Mouse (Mus musculus) spleen, postnatal 36 days (tissue): ENCODE results near the gene Wars.

ENCODE experiments used
- DNase-seq, 2 experiments: peaks; one replicate each; pipeline ENCODE4 v3.0.0; 2022; ENCODE audit warnings: low spot score in 2 of 2, mixed read lengths in 1 of 2

The Wars gene

DNA sequence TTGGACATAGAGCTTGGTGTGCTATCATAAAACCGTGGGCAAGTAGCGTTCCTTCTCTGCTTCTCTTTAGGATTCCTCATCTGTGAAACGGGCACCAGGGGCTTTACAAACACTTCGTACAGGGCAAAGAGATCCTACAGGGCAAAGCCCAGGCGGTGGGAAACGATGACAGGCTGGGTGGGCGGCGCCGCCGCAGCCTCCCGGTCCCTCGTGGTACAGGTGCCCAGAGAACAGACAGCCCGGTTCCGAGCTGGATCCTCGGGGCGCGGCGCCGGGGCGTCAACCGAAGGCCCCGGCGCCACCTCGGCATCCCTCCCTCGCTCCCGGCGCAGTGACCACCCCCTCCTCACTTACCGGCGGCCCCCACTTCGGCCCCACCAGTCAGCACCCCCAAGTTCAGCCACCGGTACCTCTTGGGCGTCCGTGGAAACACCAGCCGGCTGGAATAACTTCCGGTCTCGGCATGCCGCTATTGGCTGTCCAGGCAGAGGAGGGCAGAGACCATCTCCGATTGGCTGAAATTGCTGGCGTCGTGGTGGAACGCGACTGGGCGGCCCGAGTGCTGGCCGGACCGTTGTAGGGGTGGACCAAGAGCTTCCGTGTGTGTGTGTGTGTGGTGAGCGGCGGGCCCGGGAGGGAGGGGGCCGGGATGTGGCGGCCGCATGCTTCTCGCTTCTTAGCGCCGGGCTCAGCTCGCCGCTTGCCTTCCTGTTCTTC is at the start of gene Wars:
Gene Wars, minus strand, starts transcription at position 460 of the 717 bp plus-strand sequence.
- peak; percentile 93 to 95 for DNase-seq

DNA sequence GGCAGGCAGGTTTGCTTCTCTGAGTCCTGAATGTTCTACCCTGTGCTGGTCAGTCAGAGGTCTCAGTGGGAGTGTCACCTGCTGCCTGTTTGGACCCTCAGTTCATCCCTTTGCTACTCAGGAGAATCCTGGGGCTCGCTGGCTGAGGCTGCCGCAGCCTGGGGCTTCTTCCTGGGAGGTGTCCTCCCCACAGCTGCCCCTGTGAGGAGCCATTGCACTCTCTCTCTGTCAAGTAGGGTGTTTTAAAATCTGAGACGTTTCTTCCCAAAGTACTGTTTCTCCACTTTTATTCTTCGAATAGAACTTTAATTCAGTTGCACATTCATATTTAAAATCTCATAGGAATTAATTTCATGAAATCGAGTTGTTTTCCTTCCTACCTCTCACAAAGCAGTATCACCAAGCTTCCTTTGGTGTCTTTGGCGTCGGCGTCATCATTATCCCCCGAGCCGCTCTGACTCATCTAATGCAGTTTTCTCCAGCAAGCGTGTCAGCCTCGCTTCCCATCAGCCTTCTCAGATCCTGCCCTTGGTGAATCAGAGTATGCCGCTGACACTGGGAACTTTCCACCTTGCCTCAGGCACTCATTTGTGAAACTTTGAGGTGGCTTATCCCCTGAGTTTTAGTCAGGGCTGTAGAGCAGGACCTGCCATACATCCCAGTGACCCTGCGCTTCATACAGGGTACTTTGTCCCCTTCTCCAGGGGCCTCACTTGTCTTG is 48.4 kb upstream of the Wars start:
- DNase-seq = no peak

DNA sequence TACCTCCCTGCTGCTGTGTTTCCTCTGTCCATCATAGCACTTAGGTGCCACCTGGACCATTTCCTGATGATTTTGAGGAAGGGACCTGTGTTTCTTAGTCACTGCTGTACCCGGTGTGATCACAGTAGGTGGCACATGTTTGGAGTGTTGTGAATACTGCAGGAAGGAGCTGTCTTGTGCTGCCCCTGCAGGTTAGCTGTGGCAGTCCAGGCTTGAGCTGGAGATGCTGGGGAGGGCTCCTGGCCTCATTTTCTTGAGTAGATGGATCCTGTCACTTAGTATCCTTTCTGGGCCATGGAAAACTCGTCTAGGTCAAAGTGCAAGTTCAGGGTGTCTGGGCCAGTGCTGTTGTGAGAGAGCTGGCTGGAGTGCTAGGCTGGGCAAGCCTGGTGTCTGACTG is 47.3 kb upstream of the Wars start:
- DNase-seq = no peak

DNA sequence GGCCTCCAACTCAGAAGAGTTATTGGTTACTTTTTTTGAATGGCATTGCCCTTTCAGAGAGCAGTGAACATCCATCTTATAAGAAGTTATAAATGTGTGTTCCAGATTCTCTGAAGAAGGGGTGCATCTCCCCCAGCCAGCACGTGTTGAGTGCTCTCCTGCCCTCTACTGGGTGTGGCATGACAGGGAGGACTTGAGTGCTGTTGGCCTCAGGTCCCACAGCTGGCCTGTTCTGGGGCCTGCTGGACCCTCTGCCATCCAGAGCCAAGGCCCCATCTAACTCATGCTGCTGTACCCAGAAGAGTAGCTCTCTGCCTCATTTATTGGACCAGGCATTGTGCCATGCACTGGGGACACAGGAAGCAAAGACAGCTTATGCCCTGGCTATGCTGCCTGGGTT is 46.3 kb upstream of the Wars start:
- DNase-seq = no peak

DNA sequence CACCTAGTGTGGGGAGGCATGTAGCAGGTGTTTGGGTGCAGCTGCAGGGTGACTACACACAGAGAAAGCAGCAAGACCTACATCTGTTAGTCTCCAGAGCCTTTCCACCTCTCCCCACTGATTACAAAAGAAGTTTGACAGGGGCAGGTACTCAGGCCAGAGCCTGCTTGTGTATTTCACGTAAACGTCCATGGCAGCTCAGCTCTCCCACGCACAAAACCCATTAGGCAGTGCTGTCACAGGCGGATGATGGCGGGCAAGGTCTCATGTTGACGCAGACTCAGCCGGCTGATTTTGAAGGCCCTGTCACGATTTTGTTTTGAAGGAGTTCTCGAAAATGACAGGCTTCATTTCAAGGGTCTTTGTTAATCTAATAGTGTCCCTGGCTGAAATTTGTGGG is 45.3 kb upstream of the Wars start:
- no peak for DNase-seq

DNA sequence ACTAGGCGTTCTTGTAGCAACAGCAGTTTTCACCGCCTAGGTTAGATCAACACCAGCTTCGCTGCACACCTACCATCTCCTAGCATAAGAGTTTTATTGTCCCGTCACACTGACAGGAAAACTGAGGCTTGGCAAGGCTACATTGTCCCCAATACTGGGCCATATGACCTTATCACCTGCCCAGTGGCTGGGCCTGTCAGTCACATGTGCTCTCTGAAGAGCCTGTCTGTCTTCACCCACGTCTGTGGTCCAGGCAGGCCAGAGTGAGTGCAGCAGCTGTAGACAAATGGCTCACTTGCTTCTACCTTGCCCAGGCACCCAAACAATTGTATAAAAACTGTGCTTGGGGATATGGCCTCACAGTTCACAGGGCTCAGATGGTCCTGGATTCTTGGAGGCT is 44.9 kb upstream of the Wars start:
- no peak for DNase-seq

DNA sequence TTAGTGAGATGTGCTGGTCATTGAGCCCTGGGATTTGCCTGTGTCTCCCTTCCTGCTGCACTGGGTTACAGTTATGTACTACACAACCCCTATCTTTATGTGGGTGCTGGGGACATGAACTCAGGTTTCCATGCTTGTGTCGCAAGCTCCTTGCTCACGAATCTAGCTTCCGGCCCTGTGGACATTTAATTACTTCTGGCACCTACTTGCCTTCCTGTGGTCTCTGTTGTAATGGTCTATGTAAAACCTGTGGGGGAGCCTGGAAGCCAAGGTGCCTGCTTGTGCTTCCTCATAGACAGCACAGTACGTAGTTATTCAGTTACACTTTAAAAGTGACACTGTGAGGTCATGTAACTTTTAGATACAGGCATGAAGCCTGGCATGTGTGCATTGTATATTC is 43.5 kb upstream of the Wars start:
- DNase-seq = no peak

DNA sequence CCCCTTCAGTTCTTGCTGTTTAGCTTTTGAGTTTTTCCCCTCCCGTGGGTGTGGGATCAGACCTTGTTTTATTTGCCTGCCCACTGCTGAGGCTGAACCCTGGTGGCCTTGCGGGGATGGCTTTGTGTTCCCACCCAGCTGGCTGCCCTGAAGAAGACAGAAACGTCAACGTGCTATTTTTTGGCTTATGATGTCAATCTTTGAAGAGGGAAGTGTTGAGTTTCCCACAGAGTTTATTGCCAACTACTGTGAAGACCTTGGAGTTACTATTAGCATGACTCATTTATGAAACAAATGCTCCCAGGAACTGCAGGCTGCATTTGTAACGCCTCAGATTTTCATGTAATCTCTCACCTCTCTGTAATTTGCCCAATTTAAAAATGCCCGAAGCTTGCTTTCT is 42.9 kb upstream of the Wars start:
- DNase-seq = no peak

DNA sequence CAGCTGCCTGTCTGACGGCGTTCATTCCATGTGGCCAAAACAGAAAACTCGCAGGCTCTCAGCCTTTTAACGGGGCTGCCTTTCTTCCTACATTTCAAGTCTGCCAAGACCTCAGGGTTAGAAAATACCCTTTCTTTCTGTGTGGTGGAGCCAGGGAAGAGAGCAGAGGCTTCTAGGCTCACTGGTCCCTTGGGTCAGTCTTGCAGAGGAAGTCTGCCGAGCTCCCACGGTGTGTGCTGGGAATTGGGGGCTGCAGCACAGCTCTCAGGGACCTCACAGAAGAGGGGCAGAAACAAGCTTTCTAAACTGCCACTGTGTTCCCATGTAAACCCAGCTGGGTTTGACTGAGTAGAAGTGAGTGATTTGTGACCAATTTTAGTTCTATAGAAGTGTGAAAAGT is 40.3 kb upstream of the Wars start:
- no peak for DNase-seq

DNA sequence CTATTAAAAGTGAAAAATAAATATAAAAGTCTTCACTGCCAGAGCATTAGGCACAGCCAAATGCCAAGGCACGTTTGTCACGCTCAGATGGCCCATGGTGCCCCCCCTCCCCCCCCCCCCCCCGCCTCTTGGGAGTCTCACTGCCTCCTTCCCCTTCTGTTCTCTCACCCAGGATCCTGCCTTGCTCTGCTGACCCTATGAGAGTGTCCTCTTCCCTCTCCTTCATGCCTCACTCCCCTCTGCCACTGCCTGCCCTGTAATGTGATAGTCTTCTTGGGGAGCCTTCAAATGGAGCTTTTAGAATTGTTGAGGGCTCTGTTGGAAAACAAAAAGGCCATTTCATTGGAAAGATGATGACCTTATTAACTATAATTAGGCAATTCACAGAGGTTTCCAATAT is 38.1 kb upstream of the Wars start:
- no peak for DNase-seq

DNA sequence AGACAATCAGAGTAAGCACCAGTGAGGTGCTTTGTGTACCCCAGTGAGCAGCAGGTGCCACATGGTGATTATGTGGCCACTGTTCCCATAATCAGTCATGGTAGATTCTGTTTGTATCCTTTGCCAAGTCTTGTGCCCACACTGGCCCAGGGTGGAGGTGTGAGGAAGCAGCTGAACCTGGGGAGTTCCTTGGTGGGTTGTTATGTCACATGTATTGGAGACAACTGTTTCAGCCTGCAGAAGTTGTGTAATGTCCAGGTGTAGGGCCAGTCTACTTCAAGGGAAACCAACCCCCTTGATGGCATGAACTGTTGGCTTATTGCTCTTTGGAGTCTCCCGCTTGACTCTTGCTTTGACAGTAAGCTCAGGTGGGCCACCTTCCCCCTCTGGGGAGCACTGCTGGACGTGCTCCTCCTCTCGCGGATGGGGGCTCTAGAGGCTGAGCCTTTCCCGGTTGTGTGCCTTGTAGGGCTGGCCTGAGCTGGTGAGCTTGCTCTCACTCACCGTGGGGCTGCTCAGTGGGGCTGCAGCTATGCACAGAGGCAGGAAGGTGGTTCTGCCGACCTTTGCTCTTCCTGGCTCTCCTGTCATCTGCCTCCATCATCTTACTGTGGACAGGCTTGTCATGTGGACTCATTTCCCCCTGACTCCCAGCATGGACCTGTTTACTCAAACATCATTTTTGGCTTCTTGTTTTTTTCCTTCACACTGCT is 37.5 kb upstream of the Wars start:
- DNase-seq = no peak

DNA sequence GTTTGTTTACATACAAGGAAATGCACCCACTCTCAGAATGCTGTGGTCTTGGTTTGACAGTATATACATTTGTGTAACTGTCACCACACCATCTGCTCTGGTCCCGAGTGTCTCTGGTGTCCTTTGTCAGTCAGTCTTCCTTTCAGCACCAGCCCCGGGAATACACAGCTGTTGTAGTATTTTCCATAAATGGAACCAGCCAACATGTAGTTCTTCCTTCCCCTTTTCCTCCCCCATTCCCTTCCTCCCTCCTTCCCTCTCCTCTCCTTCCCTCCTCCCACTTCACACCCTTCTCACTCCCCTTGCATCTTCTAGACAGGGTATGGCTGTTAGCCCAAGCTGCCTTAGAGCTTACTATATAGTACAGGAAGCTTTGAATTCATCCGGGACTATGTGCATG is 35.5 kb upstream of the Wars start:
- DNase-seq = no peak

DNA sequence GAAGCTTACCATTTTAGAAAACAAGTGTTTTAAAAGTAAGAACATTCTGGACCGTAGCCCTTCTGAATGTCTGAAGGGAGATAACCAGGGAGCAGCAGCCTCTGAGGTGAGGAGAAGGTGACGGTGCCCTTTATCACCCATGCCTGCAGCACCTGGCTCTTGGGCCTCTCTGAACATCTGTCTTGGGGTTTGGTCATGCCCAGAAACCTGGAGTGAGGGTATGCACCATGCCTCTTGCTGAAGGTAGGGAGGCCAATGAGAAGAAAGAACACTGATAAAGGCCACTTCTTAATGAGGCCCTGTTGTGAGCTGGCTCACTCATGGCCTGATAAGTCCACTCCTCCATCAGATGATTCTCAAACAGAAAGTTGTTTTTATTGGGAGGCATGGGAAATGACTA is 34.3 kb upstream of the Wars start:
- DNase-seq = no peak

DNA sequence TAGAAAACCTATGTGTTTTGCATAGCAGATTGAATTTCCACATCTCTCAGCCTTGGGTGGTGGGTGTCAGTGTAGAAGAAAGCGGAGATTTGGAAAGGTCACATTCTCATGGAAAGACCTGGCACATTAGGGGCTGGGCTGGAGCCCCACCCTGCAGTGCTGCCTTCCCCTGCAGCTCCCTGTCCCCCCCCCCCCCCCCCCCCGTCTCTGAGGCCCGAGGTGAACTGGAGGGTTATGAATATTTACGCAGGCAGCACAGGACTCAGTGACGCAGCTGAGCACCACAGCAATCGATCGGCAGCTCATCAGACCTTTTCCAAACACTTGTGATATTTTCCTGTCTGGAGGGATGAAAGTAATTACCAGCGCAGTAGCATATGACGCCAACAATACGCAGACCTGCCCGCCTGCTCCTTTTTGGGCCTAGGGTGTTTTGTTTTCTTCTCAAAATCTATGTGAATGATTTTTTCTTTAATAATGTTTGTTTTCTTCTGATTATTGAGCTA is 32.7 kb upstream of the Wars start:
- DNase-seq = no peak

DNA sequence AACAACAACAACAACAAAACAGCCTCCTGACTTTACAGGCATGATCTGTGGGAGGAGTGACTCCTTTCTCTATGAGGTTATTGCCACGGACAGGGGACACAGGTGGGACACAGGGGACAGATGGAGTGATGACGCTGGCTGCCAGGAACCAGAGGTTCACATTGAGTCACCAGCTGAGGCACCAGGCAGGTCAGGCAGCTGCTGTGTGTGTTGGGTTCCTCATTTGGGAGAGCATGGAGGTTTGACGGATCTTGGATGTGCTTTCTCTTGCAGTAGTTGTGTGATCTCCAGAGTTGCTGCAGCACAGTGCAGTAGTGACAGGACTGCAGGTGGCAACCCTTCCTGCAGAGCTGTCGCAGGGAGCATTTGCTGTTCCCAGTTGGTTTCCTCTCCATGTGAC is 24.8 kb upstream of the Wars start:
- no peak for DNase-seq

DNA sequence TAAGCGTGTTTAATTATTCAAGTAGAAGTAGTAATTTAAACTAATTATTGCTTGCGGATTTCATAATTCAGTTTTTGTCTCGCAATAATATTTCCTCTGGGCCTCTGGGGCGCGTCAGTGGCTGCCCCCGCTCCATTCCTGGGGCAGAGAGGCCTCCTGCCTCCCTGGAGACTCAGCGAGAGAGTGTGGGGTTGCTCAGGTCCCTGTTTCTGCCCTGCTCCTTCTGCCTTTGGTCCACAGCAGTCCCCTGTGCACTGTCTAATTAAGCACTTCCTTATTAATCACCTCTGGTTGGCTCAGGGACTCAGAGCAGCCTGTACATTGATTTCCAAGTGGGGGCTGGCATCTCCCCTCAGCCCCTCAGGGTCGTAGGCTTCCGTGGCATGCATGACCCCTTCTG is 23.5 kb upstream of the Wars start:
- DNase-seq = no peak

DNA sequence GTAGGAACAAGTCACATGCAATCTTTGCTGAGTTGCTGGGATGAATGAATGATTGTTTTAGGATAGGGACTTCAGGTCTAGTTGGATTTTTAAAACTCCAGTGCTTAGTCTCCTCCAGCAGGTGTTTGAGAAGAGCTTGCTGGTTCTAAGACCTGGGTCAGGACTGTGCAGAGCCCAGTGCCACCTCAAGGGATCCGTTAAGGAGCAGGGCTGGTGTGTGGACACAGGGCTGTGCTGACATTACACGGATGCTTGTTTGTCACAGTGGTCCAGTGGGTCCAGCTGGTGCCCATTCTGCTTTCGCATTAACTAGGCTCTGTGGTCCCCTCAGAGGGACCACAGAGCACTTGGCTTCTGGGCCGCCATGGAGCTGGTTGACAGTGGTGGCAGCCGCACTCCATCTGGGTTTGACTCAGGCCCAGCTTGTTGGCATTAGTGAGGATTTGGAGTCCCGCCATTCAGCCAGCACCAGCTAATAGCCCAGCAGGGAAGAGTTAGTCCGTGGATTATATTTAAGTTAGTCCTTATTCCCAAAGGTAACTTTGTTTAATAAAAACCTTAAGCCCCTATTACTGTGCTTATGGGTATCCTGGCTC is 22.6 kb upstream of the Wars start:
- DNase-seq = no peak

DNA sequence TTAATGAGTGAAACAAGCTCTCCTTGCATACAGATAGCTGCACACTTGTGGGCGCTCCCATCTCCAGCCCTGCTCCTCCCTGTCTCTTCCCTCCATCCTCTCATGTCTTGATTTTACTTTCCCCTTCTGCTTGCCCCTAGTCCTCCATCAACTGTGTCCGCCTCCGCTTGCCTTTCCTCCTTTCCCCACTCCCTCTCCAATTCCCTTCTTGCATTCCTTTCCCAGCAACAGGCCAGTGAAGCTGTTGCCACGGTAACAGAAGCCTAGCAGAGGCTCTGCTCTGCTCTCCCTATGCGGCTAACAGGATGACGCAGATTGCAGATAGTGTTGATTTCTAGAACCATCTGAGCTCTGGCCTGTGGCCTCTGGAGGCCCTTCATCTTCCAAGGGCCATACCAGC is 21.9 kb upstream of the Wars start:
- no peak for DNase-seq

DNA sequence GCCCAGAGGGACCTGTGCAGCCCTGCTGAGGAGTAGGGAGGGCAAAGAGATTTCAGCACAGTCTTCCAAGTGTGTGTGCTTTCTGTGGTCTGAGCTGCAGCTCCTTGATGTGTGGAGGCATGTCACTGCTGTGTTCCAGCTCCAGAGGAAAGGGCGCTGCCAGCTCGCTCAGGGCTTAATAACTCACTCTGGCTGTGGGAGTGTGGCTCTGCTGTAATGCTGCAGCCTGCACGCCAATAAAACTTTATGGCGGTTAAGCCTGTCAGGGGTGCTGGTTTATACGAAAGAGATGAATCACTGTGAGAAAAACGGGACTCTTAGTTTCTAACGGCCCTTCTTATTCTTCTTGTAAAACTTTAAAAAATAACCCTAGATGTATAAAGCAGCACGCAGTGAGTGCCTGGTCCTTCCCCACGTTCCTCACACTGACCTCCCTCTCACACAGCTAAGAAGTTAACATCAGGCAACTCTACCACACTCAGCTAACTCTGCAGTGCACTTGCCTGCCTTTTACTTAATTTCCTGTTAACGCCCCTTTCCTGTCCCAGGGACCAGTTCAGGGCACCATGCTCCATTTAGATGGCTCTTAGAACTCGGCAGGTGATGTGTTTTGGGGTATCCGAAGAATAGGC is 20.9 kb upstream of the Wars start:
- no peak for DNase-seq

DNA sequence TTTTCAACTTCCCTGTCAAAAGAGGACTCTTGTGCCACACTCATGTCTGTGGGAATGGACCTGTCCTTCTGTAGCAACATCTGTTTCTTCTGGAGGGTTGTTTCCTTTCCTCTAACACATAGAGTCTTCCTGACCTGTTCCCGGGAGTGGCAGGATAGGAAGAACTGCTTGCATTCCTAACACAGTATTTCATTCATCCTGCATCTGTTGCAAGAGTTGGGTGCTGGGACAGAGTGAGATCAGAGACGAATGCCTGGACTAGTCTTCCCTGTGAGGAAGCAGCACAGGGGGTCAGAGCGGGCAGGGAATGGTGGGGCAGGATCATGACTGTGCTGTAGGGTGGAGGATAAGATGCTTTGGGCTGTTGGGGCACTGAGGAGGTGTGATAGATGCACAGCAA is 20.2 kb upstream of the Wars start:
- DNase-seq = no peak

DNA sequence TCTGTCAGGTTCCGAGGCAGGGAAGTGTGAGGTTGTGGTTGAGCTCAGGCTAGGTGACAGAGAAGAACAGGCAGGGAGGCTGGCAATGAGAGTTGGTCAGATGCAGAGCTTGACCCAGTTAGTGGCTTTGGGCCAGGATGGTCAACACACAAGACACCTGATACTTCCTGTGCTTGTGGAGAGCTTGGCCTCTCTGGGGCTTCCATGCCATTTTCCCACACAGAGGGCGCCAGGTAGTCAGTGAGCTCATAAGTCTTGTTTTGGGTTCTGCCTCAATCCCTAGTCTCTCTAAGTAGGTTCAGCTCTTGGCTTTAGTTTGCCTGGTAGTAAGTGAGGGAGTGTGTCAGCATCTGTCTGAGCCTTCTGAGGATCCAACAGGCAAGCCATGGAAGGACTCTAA is 18.5 kb upstream of the Wars start:
- no peak for DNase-seq

DNA sequence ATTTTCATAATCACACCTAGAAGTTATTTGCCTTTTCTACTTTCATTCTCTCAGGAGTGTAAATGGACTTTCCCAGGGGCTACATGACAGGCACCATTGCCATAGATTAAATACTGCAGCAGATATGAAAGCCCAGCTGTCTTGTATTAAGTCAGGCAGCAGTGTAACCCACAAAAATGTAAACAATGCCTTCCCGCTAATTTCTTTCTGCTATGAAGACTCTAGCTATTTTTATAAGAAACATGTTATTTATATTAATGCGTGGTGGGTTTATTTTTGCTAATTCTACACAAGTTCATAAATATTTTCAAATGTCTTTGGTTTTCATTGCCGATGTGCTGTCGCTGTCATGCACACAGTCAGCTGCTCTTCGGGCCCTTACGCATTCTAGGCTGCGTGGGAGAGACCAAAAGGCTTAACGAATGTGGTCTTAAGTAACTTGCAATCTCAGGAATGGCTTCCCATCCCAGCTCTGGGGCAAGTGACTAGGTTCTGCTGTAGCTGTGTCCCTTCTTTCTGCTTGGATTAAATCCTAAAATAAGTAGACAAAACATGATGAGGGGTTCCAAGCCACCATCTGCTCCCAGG is 16.0 kb upstream of the Wars start:
- no peak for DNase-seq
